Comparison of ENCODE assay signal across 10 mouse cellular contexts in genomic region chr2:167059536-167059935, GRCm38 (mm10). TPM values are rescaled to one million over a fixed set of nuclear protein-coding genes. Genes with fewer than 3 reads are reported as not detected.
DNase-seq lines count a peak whose midpoint lies in the region; ATAC-seq and TF ChIP-seq lines count a peak whose summit lies in the region.
"Had no signal": no experiment of that assay in that cellular context is flagged by ENCODE, and none has a peak within 500 bp of the region (broad histone marks: within the 10 kb centered on the region; RNA-seq: fewer than 3 reads in every experiment).

No protein-coding gene starts in this region.

- H3K27ac ChIP-seq in kidney, embryonic 14.5 days (ENCODE audit: low read depth, low read length), result peak overlapping the region; percentile 81
- peak overlapping the region; percentile 12; the same call in 1 of the 2 replicates for H3K27ac ChIP-seq in ES-E14 (ENCODE audit: insufficient read depth, low read depth, low read length, poor library complexity, severe bottlenecking)
- no peak overlapping the region; the same call in 1 of the 2 replicates for H3K27ac ChIP-seq in liver, embryonic 11.5 days (ENCODE audit: low read depth, low read length)

- no peak for ATAC-seq in kidney, embryonic 14.5 days (ENCODE audit: low FRiP score, low TSS enrichment)
- no peak for ATAC-seq in liver, embryonic 11.5 days (replicated peaks; ENCODE audit: low FRiP score)
- ATAC-seq in megakaryocyte-erythroid progenitor cell, adult 5-6 weeks (replicated peaks; ENCODE audit: low FRiP score, low TSS enrichment, poor library complexity, severe bottlenecking), result no peak

- H3K79me3 ChIP-seq in C2C12 (ENCODE audit: low read depth), result peaks cover 50% of the 10 kb centered on the region

- peak overlapping the region; percentile 0 for H3ac ChIP-seq in C2C12 (ENCODE audit: control insufficient read depth, insufficient read length, low read depth)

- in situ Hi-C loops in ES-E14 (cut with MboI; ENCODE audit: low sequenced_read_pairs in 2 of 2, unreplicated experiment in 2 of 2), result no loop called here

- H3K27me3 ChIP-seq in kidney, embryonic 14.5 days (ENCODE audit: control insufficient read depth, insufficient read depth, low read length), result no peaks in the 10 kb centered on the region
- H3K27me3 ChIP-seq in C2C12 (ENCODE audit: control insufficient read depth, insufficient read depth, insufficient read length), result no peaks in the 10 kb centered on the region
- H3K27me3 ChIP-seq in liver, embryonic 11.5 days (replicated peaks; ENCODE audit: control insufficient read depth, insufficient read depth, low read length), result no peaks in the 10 kb centered on the region

- peaks cover 40% of the 10 kb centered on the region for H3K36me3 ChIP-seq in kidney, embryonic 14.5 days (ENCODE audit: control insufficient read depth, insufficient read depth, low read length)
- H3K36me3 ChIP-seq in C2C12 (ENCODE audit: control insufficient read depth, insufficient read depth), result peaks cover 56% of the 10 kb centered on the region
- peaks cover 40% of the 10 kb centered on the region for H3K36me3 ChIP-seq in ES-E14 (ENCODE audit: control insufficient read depth, insufficient read depth, low read length, poor library complexity, severe bottlenecking)
- peaks cover 32% of the 10 kb centered on the region for H3K36me3 ChIP-seq in liver, embryonic 11.5 days (ENCODE audit: control insufficient read depth, insufficient read depth, low read length)

- H3K4me1 ChIP-seq in kidney, embryonic 14.5 days (ENCODE audit: control insufficient read depth, insufficient read depth, low read length), result peaks cover 19% of the 10 kb centered on the region
- H3K4me1 ChIP-seq in ES-E14 (ENCODE audit: control insufficient read depth in 2 of 2, insufficient read depth in 2 of 2, low read length in 2 of 2, poor library complexity in 1 of 2), result peaks cover 10 to 12% of the 10 kb centered on the region in 2 experiments
- peaks cover 23% of the 10 kb centered on the region for H3K4me1 ChIP-seq in liver, embryonic 11.5 days (replicated peaks; ENCODE audit: control insufficient read depth, insufficient read depth, low read length)

- H3K9ac ChIP-seq in kidney, embryonic 14.5 days (ENCODE audit: low read depth, low read length), result peak overlapping the region; percentile 44
- H3K9ac ChIP-seq in ES-E14 (ENCODE audit: insufficient read depth, low read depth, low read length, poor library complexity, severe bottlenecking), result peak overlapping the region; percentile 57; the same call in 1 of the 2 replicates
- peak overlapping the region; percentile 47 for H3K9ac ChIP-seq in liver, embryonic 11.5 days (ENCODE audit: low read depth, low read length)

- WGBS in kidney, embryonic 14.5 days, result 55% methylated on average over 8 of the region's 8 CpGs
- WGBS in liver, embryonic 11.5 days, result 66% methylated on average over 8 of the region's 8 CpGs

- DNase-seq in kidney, adult 8-10 months, result no peak
- DNase-seq in ES-E14 (ENCODE audit: low read depth, low spot score), result no peak
- no peak for DNase-seq in liver, embryonic 11.5 days (ENCODE audit: low spot score)
- DNase-seq in urinary bladder, postnatal 25 days (ENCODE audit: low spot score), result no peak
- no peak for DNase-seq in adrenal gland, postnatal 36 days
- DNase-seq: cerebellum, adult 18-20 months; thymus, postnatal 14 days had no signal

- TF ChIP-seq CTCF in C2C12 (IDR thresholded peaks at IDR 0.05; ENCODE audit: control insufficient read depth, insufficient read depth, insufficient read length), result no peak

- H3K4me3 ChIP-seq in kidney, embryonic 14.5 days (ENCODE audit: low read length), result peak overlapping the region; percentile 4; the same call in 1 of the 2 replicates
- no peak overlapping the region for H3K4me3 ChIP-seq in C2C12 (ENCODE audit: insufficient read depth, poor library complexity, severe bottlenecking)
- H3K4me3 ChIP-seq in ES-E14 (ENCODE audit: insufficient read depth in 1 of 2, low read depth in 1 of 2, low read length in 2 of 2, poor library complexity in 1 of 2, severe bottlenecking in 1 of 2), result peak overlapping the region in 1 of 2 experiments; percentile 44; a peak in 3 of 4 replicates
- peak overlapping the region; percentile 17; the same call in 1 of the 2 replicates for H3K4me3 ChIP-seq in liver, embryonic 11.5 days (ENCODE audit: low read depth, low read length)

- peaks cover 87% of the 10 kb centered on the region for H3K79me2 ChIP-seq in C2C12 (ENCODE audit: control insufficient read depth, insufficient read depth)

- peak overlapping the region; percentile 29 for H3K4me2 ChIP-seq in kidney, embryonic 14.5 days (replicated peaks; ENCODE audit: low read depth, low read length)
- peak overlapping the region; percentile 85 for H3K4me2 ChIP-seq in liver, embryonic 11.5 days

- H3K9me3 ChIP-seq in kidney, embryonic 14.5 days (ENCODE audit: control insufficient read depth, low read length), result no peaks in the 10 kb centered on the region
- H3K9me3 ChIP-seq in ES-E14 (ENCODE audit: control insufficient read depth, insufficient read depth, low read depth, low read length), result no peaks in the 10 kb centered on the region
- H3K9me3 ChIP-seq in liver, embryonic 11.5 days (ENCODE audit: control insufficient read depth, low read length), result no peaks in the 10 kb centered on the region

TF ChIP-seq in C2C12, 6 proteins besides CTCF, POLR2A, EP300 and RAD21:
- no peak for TF ChIP-seq FOSL1 (IDR thresholded peaks at IDR 0.05; ENCODE audit: insufficient read depth, low read length, poor library complexity, severe bottlenecking)
- no peak for TF ChIP-seq CEBPB (IDR thresholded peaks at IDR 0.05; ENCODE audit: low read depth)
- no peak for TF ChIP-seq MYOD1 (IDR thresholded peaks at IDR 0.05; ENCODE audit: control insufficient read depth, insufficient read length, low read depth)
TF ChIP-seq in C2C12: peak in this region for 0.

TF ChIP-seq in ES-E14, 5 proteins besides CTCF, POLR2A, EP300 and RAD21:
- TF ChIP-seq CHD2 (IDR thresholded peaks at IDR 0.05; ENCODE audit: low read depth, low read length) (no peak), ZNF384 (IDR thresholded peaks at IDR 0.05; ENCODE audit: low read depth, low read length) (no peak), HCFC1 (IDR thresholded peaks at IDR 0.05; ENCODE audit: borderline replicate concordance, insufficient read depth, low read length) (no peak), MAFK (IDR thresholded peaks at IDR 0.05; ENCODE audit: insufficient read depth, low read depth, low read length) (no peak), ZC3H11A (IDR thresholded peaks at IDR 0.05; ENCODE audit: borderline replicate concordance, low read depth, low read length) (no peak)

RNA-seq across cellular contexts. Expression of gene Znfx1, which starts 3.3 kb away (rescaled TPM):
- polyA plus RNA-seq in kidney, embryonic 14.5 days (2014; fragmentation: Nextera tagmentation; extraction: Ambion mirVana), result 4.3 and 10.5 TPM in 2 replicates
- polyA plus RNA-seq in C2C12 (2012; fragmentation: generic; extraction: Trizol), result 15.8 TPM
- total RNA-seq in ES-E14 (2012; rRNA removed), result 15.3 and 15.9 TPM in 2 replicates
- 10.1 and 11.2 TPM in 2 replicates for polyA plus RNA-seq in liver, embryonic 11.5 days (2014; fragmentation: Nextera tagmentation; extraction: Ambion mirVana)
- 21.1 and 35.0 TPM in 2 replicates for total RNA-seq in megakaryocyte-erythroid progenitor cell, adult 5-6 weeks (2014; fragmentation: Nextera tagmentation)
- 14.2 and 23.7 TPM in 2 replicates for total RNA-seq in megakaryocyte-erythroid progenitor cell, adult 5-6 weeks (2017)
- 10 to 100 TPM; 50.0 to 57.8 TPM for total RNA-seq in adrenal gland, postnatal 36 days (2021)

RNA-seq across cellular contexts. Expression of gene Ddx27, which starts 44.5 kb away (rescaled TPM):
- 43.5 and 55.8 TPM in 2 replicates for polyA plus RNA-seq in kidney, embryonic 14.5 days (2014; fragmentation: Nextera tagmentation; extraction: Ambion mirVana)
- 76.4 TPM for polyA plus RNA-seq in C2C12 (2012; fragmentation: generic; extraction: Trizol)
- total RNA-seq in ES-E14 (2012; rRNA removed), result 128 and 132 TPM in 2 replicates
- polyA plus RNA-seq in liver, embryonic 11.5 days (2014; fragmentation: Nextera tagmentation; extraction: Ambion mirVana), result 102 and 103 TPM in 2 replicates
- total RNA-seq in megakaryocyte-erythroid progenitor cell, adult 5-6 weeks (2014; fragmentation: Nextera tagmentation), result 95.3 and 95.8 TPM in 2 replicates
- total RNA-seq in megakaryocyte-erythroid progenitor cell, adult 5-6 weeks (2017), result 164 and 178 TPM in 2 replicates
- total RNA-seq in adrenal gland, postnatal 36 days (2021), result 10 to 100 TPM; 32.0 to 42.5 TPM
